In genomic region chr7:128739116-128739461, GRCm38 (mm10) we compare ENCODE assay signal across 8 mouse cellular contexts. TPM values are rescaled to one million over a fixed set of nuclear protein-coding genes. Genes with fewer than 3 reads are reported as not detected.
A peak's percentile ranks its signal among the peaks of the same experiment; 100 is the strongest.
DNase-seq lines count a peak whose midpoint lies in the region; ATAC-seq and TF ChIP-seq lines count a peak whose summit lies in the region.

No protein-coding gene starts in this region.

- peaks cover 11% of the 10 kb centered on the region for H3K36me3 ChIP-seq in kidney, embryonic 15.5 days
- H3K36me3 ChIP-seq in hindbrain, postnatal 0 days (ENCODE audit: insufficient read depth, low read length), result no peaks in the 10 kb centered on the region
- no peaks in the 10 kb centered on the region for H3K36me3 ChIP-seq in myocyte (ENCODE audit: control insufficient read depth, insufficient read depth)

- peak overlapping the region; percentile 35 for H3ac ChIP-seq in myocyte (ENCODE audit: control insufficient read depth, insufficient read length)

- 0 out of 2 replicates have a peak, but pooled peaks cover 3% of the 10 kb centered on the region for H3K27me3 ChIP-seq in kidney, embryonic 15.5 days
- no peaks in the 10 kb centered on the region for H3K27me3 ChIP-seq in hindbrain, postnatal 0 days (ENCODE audit: insufficient read depth, low read length)
- H3K27me3 ChIP-seq in myocyte (ENCODE audit: control insufficient read depth, insufficient read depth, insufficient read length), result no peaks in the 10 kb centered on the region

- peaks cover 56% of the 10 kb centered on the region for H3K79me2 ChIP-seq in myocyte (ENCODE audit: control insufficient read depth, insufficient read depth)

- ATAC-seq in kidney, embryonic 15.5 days (replicated peaks; ENCODE audit: low FRiP score), result no peak
- ATAC-seq in hindbrain, postnatal 0 days, result no peak
- ATAC-seq in granulocyte monocyte progenitor cell, adult 5-6 weeks (replicated peaks; ENCODE audit: poor library complexity, severe bottlenecking), result no peak

- peaks cover 27% of the 10 kb centered on the region for H3K4me1 ChIP-seq in kidney, embryonic 15.5 days
- peaks cover 11% of the 10 kb centered on the region; the same call in 1 of the 2 replicates for H3K4me1 ChIP-seq in brown adipose tissue, adult 24 weeks (ENCODE audit: control insufficient read depth, insufficient read depth, insufficient read length, low read length)
- H3K4me1 ChIP-seq in hindbrain, postnatal 0 days (ENCODE audit: insufficient read depth, low read length), result peaks cover 15% of the 10 kb centered on the region

- TF ChIP-seq CTCF in hindbrain, postnatal 0 days (IDR thresholded peaks at IDR 0.05; ENCODE audit: low read depth), result no peak

- no peaks in the 10 kb centered on the region for H3K9me3 ChIP-seq in kidney, embryonic 15.5 days (replicated peaks)
- H3K9me3 ChIP-seq in hindbrain, postnatal 0 days (ENCODE audit: low read length), result no peaks in the 10 kb centered on the region

- no peak for TF ChIP-seq POLR2A in myocyte (IDR thresholded peaks at IDR 0.05; ENCODE audit: insufficient read length, low read depth)

- H3K4me3 ChIP-seq in kidney, embryonic 15.5 days (replicated peaks), result peak overlapping the region; percentile 99
- peak overlapping the region; percentile 94 for H3K4me3 ChIP-seq in brown adipose tissue, adult 24 weeks (ENCODE audit: insufficient read depth, low read depth, low read length)
- peak overlapping the region; percentile 86 for H3K4me3 ChIP-seq in hindbrain, postnatal 0 days (ENCODE audit: low read length)
- peak overlapping the region; percentile 49 for H3K4me3 ChIP-seq in myocyte

- H3K9ac ChIP-seq in kidney, embryonic 15.5 days, result peak overlapping the region; percentile 98
- H3K9ac ChIP-seq in hindbrain, postnatal 0 days (replicated peaks; ENCODE audit: low read length), result peak overlapping the region; percentile 84

- H3K27ac ChIP-seq in kidney, embryonic 15.5 days, result no peak overlapping the region
- H3K27ac ChIP-seq in brown adipose tissue, adult 24 weeks (replicated peaks; ENCODE audit: low read depth, low read length), result no peak overlapping the region
- no peak overlapping the region for H3K27ac ChIP-seq in hindbrain, postnatal 0 days

- H3K4me2 ChIP-seq in kidney, embryonic 15.5 days, result peak overlapping the region; percentile 82
- H3K4me2 ChIP-seq in hindbrain, postnatal 0 days (ENCODE audit: low read depth, low read length), result peak overlapping the region; percentile 71
- H3K4me2 ChIP-seq in myocyte (ENCODE audit: low read depth), result peak overlapping the region; percentile 92

- no peak for DNase-seq in kidney, adult 8-10 months
- DNase-seq in hindbrain, postnatal 0 days (ENCODE audit: low spot score), result no peak
- DNase-seq in layer of hippocampus, postnatal 25 days (ENCODE audit: extremely low spot score in 1 of 2, low spot score in 1 of 2), result no peak
- no peak for DNase-seq in frontal cortex, postnatal 10 days (ENCODE audit: low spot score in 2 of 2)

- 1% methylated on average over 15 of the region's 15 CpGs for WGBS in kidney, embryonic 15.5 days
- 2% methylated on average over 15 of the region's 15 CpGs for WGBS in hindbrain, postnatal 0 days

TF ChIP-seq in myocyte, 11 proteins besides CTCF, POLR2A, EP300 and RAD21:
- TF ChIP-seq E2F4 (IDR thresholded peaks at IDR 0.05; ENCODE audit: insufficient read depth) (no peak), MYOD1 (IDR thresholded peaks at IDR 0.05; ENCODE audit: control insufficient read depth in 1 of 3, insufficient read length in 2 of 3, low read depth in 2 of 3) (no peak), MAX (IDR thresholded peaks at IDR 0.05; ENCODE audit: low read depth) (no peak), POLR2AphosphoS2 (IDR thresholded peaks at IDR 0.05; ENCODE audit: insufficient read length, low read depth) (no peak)

RNA-seq across cellular contexts. Expression of gene Mcmbp, which starts 1.2 kb away (rescaled TPM):
- 66.0 and 67.2 TPM in 2 replicates for polyA plus RNA-seq in kidney, embryonic 15.5 days (2015; fragmentation: Nextera tagmentation; extraction: Ambion mirVana)
- polyA plus RNA-seq in brown adipose tissue, adult 24 weeks (2012; ENCODE audit: insufficient read depth, insufficient read length, missing spikeins), result 13.8 and 17.6 TPM in 2 replicates
- total RNA-seq in hindbrain, postnatal 0 days (2014; rRNA removed), result 28.7 and 39.4 TPM in 2 replicates
- 38.5 and 41.2 TPM in 2 replicates for polyA plus RNA-seq in hindbrain, postnatal 0 days (2015; fragmentation: Nextera tagmentation; extraction: Ambion mirVana)
- 14.5 TPM for polyA plus RNA-seq in myocyte (2012; fragmentation: generic; extraction: Trizol)
- total RNA-seq in layer of hippocampus, postnatal 25 days (2021), result 10 to 100 TPM; 26.0 to 27.2 TPM
- total RNA-seq in granulocyte monocyte progenitor cell, adult 5-6 weeks (2014; fragmentation: Nextera tagmentation), result 87.6 and 96.3 TPM in 2 replicates
- total RNA-seq in granulocyte monocyte progenitor cell, adult 5-6 weeks (2017), result 64.0 and 73.3 TPM in 2 replicates

RNA-seq across cellular contexts. Expression of gene Sec23ip, which starts 5.7 kb away (rescaled TPM):
- polyA plus RNA-seq in kidney, embryonic 15.5 days (2015; fragmentation: Nextera tagmentation; extraction: Ambion mirVana), result 38.1 and 38.4 TPM in 2 replicates
- polyA plus RNA-seq in brown adipose tissue, adult 24 weeks (2012; ENCODE audit: insufficient read depth, insufficient read length, missing spikeins), result 10.2 and 11.5 TPM in 2 replicates
- 18.7 and 19.0 TPM in 2 replicates for total RNA-seq in hindbrain, postnatal 0 days (2014; rRNA removed)
- polyA plus RNA-seq in hindbrain, postnatal 0 days (2015; fragmentation: Nextera tagmentation; extraction: Ambion mirVana), result 24.6 and 26.1 TPM in 2 replicates
- polyA plus RNA-seq in myocyte (2012; fragmentation: generic; extraction: Trizol), result 19.2 TPM
- total RNA-seq in layer of hippocampus, postnatal 25 days (2021), result 10 to 100 TPM; 44.5 to 51.1 TPM
- 29.6 and 32.0 TPM in 2 replicates for total RNA-seq in granulocyte monocyte progenitor cell, adult 5-6 weeks (2014; fragmentation: Nextera tagmentation)
- 42.6 and 46.0 TPM in 2 replicates for total RNA-seq in granulocyte monocyte progenitor cell, adult 5-6 weeks (2017)

Comparison
In these comparisons a context has a peak if more than half of its experiments do, and no peak if none do; other contexts are left out.
1. H3K4me3 ChIP-seq: peak in every context shown above with its lines; median percentile 99 in kidney, embryonic 15.5 days; 94 in brown adipose tissue, adult 24 weeks; 86 in hindbrain, postnatal 0 days; 49 in myocyte.